Mouse (Mus musculus) spleen, adult 2 months (tissue): ENCODE data around the gene Gm614.

ENCODE experiments used
- CTCF ChIP-seq: fragments of 200-500 bp; IDR thresholded peaks from 2 replicates; pipeline ENCODE4 v1.5.1; 2011; ENCODE audit warnings: mild to moderate bottlenecking, inconsistent platforms; ENCODE audit not compliant: insufficient read depth, insufficient read length, insufficient replicate concordance; ENCODE audit errors: extremely low read depth
- POLR2A ChIP-seq: fragments of 200-500 bp; IDR thresholded peaks from 2 replicates; pipeline ENCODE4 v1.6.1; 2011; ENCODE audit warnings: low read depth, low read length, inconsistent platforms

DNA sequence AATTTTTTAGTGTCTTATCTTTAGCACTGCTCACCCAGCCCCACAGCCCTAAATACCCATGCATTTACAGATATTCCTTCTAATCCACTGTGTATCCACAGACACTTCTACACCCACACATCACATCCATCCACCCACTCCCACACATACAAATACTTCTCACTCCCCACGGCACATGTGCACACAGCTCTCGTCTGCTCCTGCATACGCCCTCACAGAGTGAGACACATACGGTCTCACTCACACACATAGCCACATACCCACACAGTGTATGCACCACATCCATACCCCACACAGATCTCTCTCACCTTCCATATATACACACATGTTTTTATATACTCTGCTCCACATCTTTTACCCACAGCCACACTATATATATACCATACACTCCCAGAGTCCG is 45.5 kb upstream of the Gm614 start:
- TF ChIP-seq CTCF (no peak), POLR2A (no peak)
